Mouse (Mus musculus): ENCODE measurements around the gene Zfp933.

DNA sequence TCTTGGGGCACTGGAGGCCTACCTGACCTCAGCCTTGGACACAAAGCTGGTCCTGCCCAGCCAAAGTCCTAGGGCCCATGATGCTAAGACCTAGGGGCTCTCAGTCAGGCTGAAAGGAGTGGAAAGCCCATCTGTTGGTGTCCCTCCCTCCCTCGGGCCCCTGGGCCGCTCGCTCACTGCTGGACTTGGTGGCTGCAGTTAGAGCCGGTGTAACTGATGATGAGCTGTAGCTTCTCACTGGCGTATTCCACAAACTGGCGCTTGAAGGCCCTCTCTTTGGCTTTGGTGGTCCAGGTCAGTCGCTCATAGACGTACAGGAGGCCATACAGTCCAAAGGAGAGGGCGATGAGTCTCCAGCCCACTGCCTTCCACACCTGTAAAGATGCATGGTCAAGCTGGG is 30.4 kb upstream of the Zfp933 start:
- TF ChIP-seq POLR2A (IDR thresholded peaks at IDR 0.05; ENCODE audit: borderline replicate concordance, control insufficient read depth, low read depth, low read length) (no peak), CTCF (IDR thresholded peaks at IDR 0.05; ENCODE audit: control insufficient read depth, insufficient read depth, low read length) (no peak)

Measured in bone marrow, adult 2 months (tissue).